Mouse (Mus musculus): ENCODE measurements at regions not wholly inside any gene's neighbourhood (a gene's known extent, or its start where the extent isn't known, plus 50 kb on each side); places are given as distances from the start of the nearest gene placed in this dataset.

- no peak for ATAC-seq (ENCODE audit: insufficient read depth, low FRiP score, low TSS enrichment)
- no peak overlapping the region for H3K27ac ChIP-seq (ENCODE audit: low read depth, low read length)
Measured at GRCm38 (mm10) chr14:85095631-85096030, 652.3 kb downstream of the Pcdh17 start.

GRCm38 (mm10) chr14:85097077-85097476, 653.7 kb downstream of the Pcdh17 start:
- ATAC-seq (ENCODE audit: insufficient read depth, low FRiP score, low TSS enrichment) = peak; percentile 49; the same call in 1 of the 2 replicates
- no peaks in the 10 kb centered on the region for H3K9me3 ChIP-seq (ENCODE audit: control insufficient read depth, low read length)
- no peak for DNase-seq (ENCODE audit: low spot score)
- H3K36me3 ChIP-seq (ENCODE audit: control insufficient read depth, insufficient read depth, low read length) = no peaks in the 10 kb centered on the region
- H3K27ac ChIP-seq (ENCODE audit: low read depth, low read length) = no peak overlapping the region
- H3K27me3 ChIP-seq (ENCODE audit: control insufficient read depth, insufficient read depth, low read length) = no peaks in the 10 kb centered on the region
- no peak overlapping the region for H3K9ac ChIP-seq (ENCODE audit: low read length)
- H3K4me1 ChIP-seq (ENCODE audit: control insufficient read depth, insufficient read depth, low read length) = no peaks in the 10 kb centered on the region
- 6% methylated on average over 1 of the region's 1 CpGs for WGBS
- H3K4me3 ChIP-seq (ENCODE audit: low read depth, low read length) = no peak overlapping the region
- H3K4me2 ChIP-seq (ENCODE audit: low read depth) = no peak overlapping the region

More at GRCm38 (mm10) chr14:85095631-85096030, 652.3 kb downstream of the Pcdh17 start:
- WGBS = 52% methylated on average over 1 of the region's 1 CpGs
- Histone ChIP-seq H3K9me3 (ENCODE audit: control insufficient read depth, low read length) (no peaks in the 10 kb centered on the region), H3K4me1 (ENCODE audit: control insufficient read depth, insufficient read depth, low read length) (no peaks in the 10 kb centered on the region), H3K4me3 (ENCODE audit: low read depth, low read length) (no peak overlapping the region), H3K4me2 (ENCODE audit: low read depth) (no peak overlapping the region), H3K36me3 (ENCODE audit: control insufficient read depth, insufficient read depth, low read length) (no peaks in the 10 kb centered on the region), H3K27me3 (ENCODE audit: control insufficient read depth, insufficient read depth, low read length) (no peaks in the 10 kb centered on the region), H3K9ac (ENCODE audit: low read length) (no peak overlapping the region)
- peak; percentile 26 for DNase-seq (ENCODE audit: low spot score)
